Mouse (Mus musculus) embryonic facial prominence, embryonic 14.5 days (tissue): Measurements from ENCODE around the gene 4931422A03Rik. TPM values are rescaled to one million over a fixed set of nuclear protein-coding genes. Genes with fewer than 3 reads are reported as not detected.

ENCODE experiments used
- ATAC-seq: fragments of 200-750 bp; cut with Nextera tagmentation; 2 replicates; pipeline ENCODE4 v1.8.0; 2017; ENCODE audit warnings: low read depth, moderate number of reproducible peaks, moderate TSS enrichment
- DNase-seq: peaks from one replicate; pipeline ENCODE4 v3.0.0-alpha.2; 2015; ENCODE audit warnings: low spot score
- H3K27ac ChIP-seq: fragments of 300-500 bp; sonication (generic); replicated peaks from 2 replicates; pipeline ENCODE4 v1.5.1; 2014; ENCODE audit warnings: low read depth, mild to moderate bottlenecking, low read length, moderate library complexity
- H3K27me3 ChIP-seq: fragments of 300-500 bp; sonication (generic); replicated peaks from 2 replicates; pipeline ENCODE4 v1.6.1; 2014; ENCODE audit warnings: low read length; ENCODE audit not compliant: control insufficient read depth, insufficient read depth
- H3K36me3 ChIP-seq: fragments of 300-500 bp; sonication (generic); 2 replicates; pipeline ENCODE4 v1.6.1; 2014; ENCODE audit warnings: low read length, mixed read lengths; ENCODE audit not compliant: control insufficient read depth, insufficient read depth
- H3K4me1 ChIP-seq: fragments of 300-500 bp; sonication (generic); 2 replicates; pipeline ENCODE4 v1.6.1; 2014; ENCODE audit warnings: antibody characterized with exemption, low read length; ENCODE audit not compliant: control insufficient read depth, insufficient read depth
- H3K4me2 ChIP-seq: fragments of 300-500 bp; sonication (generic); 2 replicates; pipeline ENCODE4 v1.6.1; 2014; ENCODE audit warnings: low read depth, mild to moderate bottlenecking, low read length, moderate library complexity, mixed read lengths
- H3K4me3 ChIP-seq: fragments of 300-500 bp; sonication (generic); 2 replicates; pipeline ENCODE4 v1.5.1; 2014; ENCODE audit warnings: low read depth, mild to moderate bottlenecking, low read length
- H3K9ac ChIP-seq: fragments of 300-500 bp; sonication (generic); 2 replicates; pipeline ENCODE4 v1.6.1; 2014; ENCODE audit warnings: low read depth, mild to moderate bottlenecking, low read length, moderate library complexity, mixed read lengths
- H3K9me3 ChIP-seq: fragments of 300-500 bp; sonication (generic); 2 replicates; pipeline ENCODE4 v1.6.1; 2016; ENCODE audit warnings: low read length; ENCODE audit not compliant: control insufficient read depth
- WGBS: fragments of 180-500 bp; shearing (Covaris S2); extraction: QIAGEN DNeasy Blood & Tissue Kit; methylation state at CpG from one replicate; pipeline ENCODE4 v1.1.7; 2014; 5-methylcytosine and 5-hydroxymethylcytosine counted together
- polyA plus RNA-seq: library from polyadenylated mRNA; unstranded; fragments of >200 nt; fragmentation: Nextera tagmentation; extraction: Ambion mirVana; gene quantifications from 2 replicates; pipeline ENCODE4 v1.2.1, GENCODE M21; 2014

Gene 4931422A03Rik
- polyA plus RNA-seq, 1 experiment from 2014 or later = 1.3 TPM

DNA sequence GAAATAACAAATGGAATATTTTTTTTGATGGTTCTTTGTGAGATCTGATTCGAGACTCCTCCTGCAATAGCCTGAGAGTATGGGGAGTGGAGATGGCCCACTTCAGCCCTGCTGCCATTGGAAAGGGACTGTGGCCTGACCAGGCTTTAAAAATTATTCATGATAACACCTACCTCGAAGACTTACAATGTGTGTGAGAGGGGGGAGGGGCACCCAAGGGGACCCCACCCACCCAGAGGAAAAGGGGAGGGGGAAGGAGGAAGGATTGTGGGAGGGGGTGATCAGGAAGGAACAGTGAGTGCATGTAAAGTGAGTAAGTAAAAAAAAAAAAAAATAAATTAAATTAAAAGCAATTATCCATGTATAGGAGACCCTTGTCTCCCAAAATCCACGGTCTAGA is 69.5 kb downstream of the 4931422A03Rik start:
- 69% methylated on average over 3 of the region's 3 CpGs for whole genome bisulfite sequencing
- H3K36me3 ChIP-seq = no peaks in the 10 kb centered on the region
- DNase-seq = no peak

DNA sequence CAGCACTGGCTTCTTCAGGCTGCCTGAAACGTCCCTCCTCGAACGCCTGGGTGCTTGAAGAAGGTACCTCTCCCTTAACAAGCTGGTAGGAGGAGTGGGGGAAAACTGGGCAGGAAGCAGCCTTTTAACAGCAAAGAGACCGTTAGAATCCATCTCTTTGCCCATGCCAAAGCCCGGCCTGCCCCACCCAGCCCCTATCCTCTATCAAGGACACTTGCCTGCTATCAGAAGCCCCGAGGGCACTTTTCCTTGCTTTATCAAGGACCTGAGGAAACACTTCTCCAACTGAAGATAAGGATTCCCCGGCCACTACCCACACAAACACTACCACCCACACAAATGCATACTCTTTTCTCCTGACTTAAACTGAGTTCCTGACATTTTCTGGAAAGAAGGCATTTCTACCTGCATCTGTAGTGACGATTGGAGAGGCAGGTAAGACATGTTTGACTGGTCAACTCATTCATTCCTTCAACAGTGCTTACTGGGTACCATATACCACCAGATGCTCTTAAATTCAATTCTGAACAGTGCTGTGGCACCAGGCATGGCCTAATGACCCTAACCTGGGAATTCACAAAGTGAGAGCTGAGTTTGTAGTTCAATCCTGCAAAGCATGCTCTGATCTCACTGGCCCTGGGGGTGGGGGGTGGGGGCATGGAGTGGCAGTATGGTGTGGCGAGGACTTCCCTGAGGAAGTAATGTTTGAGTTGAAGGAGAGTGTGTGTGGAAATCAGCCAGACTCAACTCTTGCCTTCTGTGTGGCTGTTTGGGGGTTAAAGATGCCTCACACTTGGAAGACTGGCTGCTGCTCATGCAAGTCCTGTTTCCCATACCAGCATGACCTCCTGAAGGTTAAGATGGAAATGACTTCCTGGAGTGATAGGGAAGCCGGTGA is 70.3 kb downstream of the 4931422A03Rik start, which contains the start of gene Lmo2:
Lmo2 (plus strand) TSS at position 338 of the 898 bp plus-strand sequence.
- DNase-seq (no peak), ATAC-seq (no peak)
- WGBS = 61% methylated on average over 10 of the region's 10 CpGs
- Histone ChIP-seq H3K27me3 (no peaks in the 10 kb centered on the region), H3K4me2 (no peak within 1 kb of the TSS), H3K9me3 (no peaks in the 10 kb centered on the region), H3K9ac (no peak within 1 kb of the TSS), H3K27ac (no peak within 1 kb of the TSS), H3K36me3 (no peaks in the 10 kb centered on the region), H3K4me3 (no peak within 1 kb of the TSS), H3K4me1 (no peaks in the 10 kb centered on the region)

More for the DNA sequence above, 69.5 kb downstream of the 4931422A03Rik start:
- Histone ChIP-seq H3K4me1 (no peaks in the 10 kb centered on the region), H3K4me3 (no peak overlapping the region), H3K9me3 (no peaks in the 10 kb centered on the region), H3K27ac (no peak overlapping the region), H3K9ac (no peak overlapping the region), H3K27me3 (no peaks in the 10 kb centered on the region), H3K4me2 (no peak overlapping the region)
- no peak for ATAC-seq

DNA sequence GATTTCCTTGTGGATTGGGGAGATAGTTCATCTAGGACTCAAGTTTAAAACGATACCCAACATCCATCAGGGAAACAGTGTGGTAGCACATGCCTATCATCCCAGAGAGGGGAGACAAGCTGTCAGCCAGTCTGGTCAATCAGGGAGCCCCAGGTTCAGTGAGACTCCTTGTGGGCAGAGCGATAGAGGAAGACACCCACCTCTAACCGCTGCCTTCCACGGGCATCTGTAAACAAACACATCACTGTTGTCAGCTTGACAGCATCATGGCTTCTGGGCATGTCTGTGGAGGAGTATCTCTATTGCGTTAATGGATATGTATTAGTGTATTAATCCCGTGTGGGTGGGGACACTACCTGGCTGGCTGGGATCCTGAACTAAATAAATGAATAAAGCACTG is 71.3 kb downstream of the 4931422A03Rik start:
- Histone ChIP-seq H3K4me1 (no peaks in the 10 kb centered on the region), H3K4me3 (no peak overlapping the region), H3K9ac (no peak overlapping the region), H3K36me3 (no peaks in the 10 kb centered on the region), H3K27me3 (no peaks in the 10 kb centered on the region), H3K9me3 (no peaks in the 10 kb centered on the region), H3K27ac (no peak overlapping the region), H3K4me2 (no peak overlapping the region)
- ATAC-seq (no peak), DNase-seq (no peak)
- WGBS = 75% methylated on average over 6 of the region's 6 CpGs

DNA sequence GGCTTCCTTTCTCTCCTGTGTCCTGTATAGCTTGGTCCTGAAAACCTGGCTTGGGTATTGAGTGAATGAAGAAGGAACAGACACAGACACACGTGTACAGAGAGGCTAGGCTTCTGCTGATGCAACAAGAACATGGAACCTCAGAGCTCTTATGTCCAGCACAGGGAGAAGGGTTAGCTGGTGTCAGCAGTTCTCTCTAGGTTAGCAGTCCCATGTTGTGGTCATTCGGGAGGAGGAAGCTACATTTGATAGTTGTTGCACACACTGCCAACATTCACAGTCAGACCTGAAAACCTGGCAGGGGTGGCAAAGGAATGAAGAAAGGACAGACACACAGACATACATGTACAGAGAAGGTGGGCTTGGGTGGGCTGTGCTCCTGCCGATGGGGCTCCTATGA is 72.4 kb downstream of the 4931422A03Rik start:
- Histone ChIP-seq H3K4me1 (no peaks in the 10 kb centered on the region), H3K27ac (no peak overlapping the region), H3K27me3 (no peaks in the 10 kb centered on the region), H3K9me3 (no peaks in the 10 kb centered on the region), H3K9ac (no peak overlapping the region), H3K4me3 (no peak overlapping the region), H3K36me3 (no peaks in the 10 kb centered on the region), H3K4me2 (no peak overlapping the region)
- DNase-seq = no peak
- WGBS = 79% methylated on average over 3 of the region's 3 CpGs
- no peak for ATAC-seq

DNA sequence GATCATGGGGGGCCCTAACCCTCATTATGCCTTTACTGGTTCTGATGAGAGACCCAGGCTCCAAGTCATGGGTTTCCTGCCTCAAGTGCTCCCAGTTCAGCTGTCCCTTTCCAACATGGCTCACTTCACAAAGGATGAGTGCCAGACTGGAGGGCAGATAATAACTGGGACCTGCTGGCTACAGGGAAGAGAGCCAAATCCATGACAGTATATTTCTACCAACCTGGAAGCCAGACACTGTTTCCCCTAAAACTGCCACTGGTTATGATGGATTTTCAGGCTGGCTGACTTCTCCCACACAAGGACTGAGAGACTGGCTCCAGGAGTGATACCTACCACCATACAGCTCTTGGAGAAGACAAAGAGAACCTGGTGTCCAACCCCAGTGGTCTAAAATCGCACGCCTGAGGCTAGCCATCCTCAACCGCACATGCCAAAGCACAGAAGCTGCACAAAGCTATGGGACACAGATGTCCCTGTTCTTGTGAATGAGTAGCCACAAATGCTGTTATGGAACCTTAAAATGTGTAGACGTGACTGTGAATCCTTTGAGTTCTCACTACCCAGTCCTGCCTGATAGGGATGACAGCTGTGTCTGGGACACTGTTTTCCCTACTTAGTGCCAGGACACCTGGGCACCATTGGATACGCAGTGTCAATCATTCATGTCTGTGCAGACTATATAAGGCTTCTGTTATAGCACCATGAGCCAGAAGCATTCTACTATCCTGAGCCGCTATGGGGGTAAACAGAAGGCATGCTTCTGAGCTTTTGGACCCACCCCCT is 74.9 kb downstream of the 4931422A03Rik start:
- Histone ChIP-seq H3K4me3 (no peak overlapping the region), H3K4me1 (no peaks in the 10 kb centered on the region), H3K9me3 (no peaks in the 10 kb centered on the region), H3K27me3 (no peaks in the 10 kb centered on the region), H3K9ac (no peak overlapping the region), H3K4me2 (no peak overlapping the region), H3K27ac (no peak overlapping the region), H3K36me3 (no peaks in the 10 kb centered on the region)
- DNase-seq (no peak), ATAC-seq (no peak)
- 88% methylated on average over 6 of the region's 6 CpGs for WGBS

DNA sequence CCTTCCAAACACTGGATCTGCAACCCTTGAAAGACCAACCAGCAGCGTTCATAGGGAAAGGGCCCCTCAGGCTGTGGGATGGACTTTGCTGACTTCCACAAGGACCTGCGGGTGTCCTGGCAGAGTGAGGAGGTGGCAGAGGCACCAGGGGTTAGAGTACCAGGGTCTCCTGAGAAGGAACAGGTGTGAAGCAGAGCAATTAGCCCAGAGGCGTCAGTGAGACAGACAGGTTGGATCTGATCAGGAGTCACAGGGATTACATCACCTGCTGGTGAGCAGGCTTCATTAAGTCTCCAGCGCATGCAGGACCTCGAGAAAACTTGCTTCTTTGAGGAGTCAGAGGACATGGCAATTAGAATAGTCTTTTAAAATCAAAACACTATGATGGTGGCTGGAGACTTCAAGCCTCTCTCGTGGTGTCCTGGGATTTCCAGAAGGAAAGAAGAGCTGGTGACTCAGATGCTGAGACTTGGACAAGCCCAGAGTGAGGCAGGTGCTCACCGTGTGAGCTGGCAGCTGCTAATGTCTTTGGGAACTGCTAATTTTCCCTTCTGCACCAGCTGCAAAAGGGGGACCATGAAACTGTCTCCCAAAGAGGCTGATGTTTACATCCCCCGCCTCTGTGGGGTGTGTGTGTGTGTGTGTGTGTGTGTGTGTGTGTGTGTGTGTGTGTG is 80.0 kb downstream of the 4931422A03Rik start:
- no peak overlapping the region for H3K4me2 ChIP-seq
- H3K36me3 ChIP-seq = no peaks in the 10 kb centered on the region
- WGBS = 55% methylated on average over 8 of the region's 8 CpGs
- no peaks in the 10 kb centered on the region for H3K27me3 ChIP-seq
- DNase-seq (no peak), ATAC-seq (peak; percentile 63; the same call in 1 of the 2 replicates)
- no peak overlapping the region for H3K27ac ChIP-seq
- no peak overlapping the region for H3K9ac ChIP-seq
- no peaks in the 10 kb centered on the region for H3K4me1 ChIP-seq
- no peaks in the 10 kb centered on the region for H3K9me3 ChIP-seq
- no peak overlapping the region for H3K4me3 ChIP-seq

DNA sequence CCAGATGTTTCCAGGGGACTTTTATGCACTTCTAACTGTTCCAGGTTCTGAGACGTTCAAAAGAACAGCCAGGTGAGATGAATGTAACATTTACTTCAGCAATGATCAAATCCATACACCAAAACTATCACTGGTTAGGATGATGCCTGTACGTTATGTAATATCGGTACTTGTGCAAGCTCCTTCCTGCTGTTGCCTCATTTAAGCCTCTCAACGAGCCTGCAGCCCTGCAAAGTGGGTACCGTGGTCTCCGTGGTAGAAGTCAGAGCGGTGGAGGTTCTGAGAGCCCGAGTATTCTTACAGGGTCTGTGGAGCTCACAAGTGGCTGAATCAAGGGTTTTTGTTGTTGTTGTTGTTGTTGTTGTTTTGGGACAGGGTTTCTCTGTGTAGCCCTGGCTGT is 81.3 kb downstream of the 4931422A03Rik start:
- H3K36me3 ChIP-seq = no peaks in the 10 kb centered on the region
- H3K4me1 ChIP-seq = no peaks in the 10 kb centered on the region
- no peak overlapping the region for H3K9ac ChIP-seq
- no peak overlapping the region for H3K4me3 ChIP-seq
- no peak overlapping the region for H3K4me2 ChIP-seq
- WGBS = 83% methylated on average over 8 of the region's 8 CpGs
- H3K9me3 ChIP-seq = no peaks in the 10 kb centered on the region
- H3K27me3 ChIP-seq = no peaks in the 10 kb centered on the region
- no peak for ATAC-seq
- no peak for DNase-seq
- H3K27ac ChIP-seq = no peak overlapping the region

DNA sequence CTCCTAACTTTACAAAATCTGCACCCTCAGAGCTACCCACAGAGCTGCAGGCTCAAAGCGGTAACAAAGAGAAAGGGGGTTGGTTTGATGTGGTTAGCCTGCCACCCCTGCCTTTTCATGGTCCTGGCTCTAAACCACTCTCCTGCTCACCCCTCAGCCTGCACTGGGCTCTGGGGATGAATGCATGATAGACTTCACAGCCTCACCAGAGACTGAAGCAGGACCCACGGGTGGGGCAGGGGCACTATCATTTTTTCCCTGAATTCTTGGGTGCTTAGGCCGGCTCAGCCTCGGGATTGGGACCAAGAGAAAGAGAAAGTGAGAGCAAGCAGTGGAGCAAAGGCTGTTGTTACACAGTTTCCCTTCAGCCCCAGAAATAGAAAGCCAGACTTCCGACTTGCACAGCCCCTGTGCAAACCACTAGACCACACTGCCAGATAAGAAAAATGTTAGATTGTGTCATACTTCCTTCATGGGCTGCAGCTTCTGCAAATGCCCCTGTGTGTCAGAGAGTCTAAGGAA is 82.5 kb downstream of the 4931422A03Rik start:
- H3K9ac ChIP-seq = no peak overlapping the region
- H3K4me2 ChIP-seq = no peak overlapping the region
- H3K27ac ChIP-seq = no peak overlapping the region
- H3K27me3 ChIP-seq = no peaks in the 10 kb centered on the region
- no peaks in the 10 kb centered on the region for H3K4me1 ChIP-seq
- 75% methylated on average over 5 of the region's 5 CpGs for WGBS
- no peaks in the 10 kb centered on the region for H3K36me3 ChIP-seq
- no peak overlapping the region for H3K4me3 ChIP-seq
- H3K9me3 ChIP-seq = no peaks in the 10 kb centered on the region
- ATAC-seq = no peak
- DNase-seq = no peak
